Mouse (Mus musculus): ENCODE data around the gene Prom1. TPM values are rescaled to one million over a fixed set of nuclear protein-coding genes. Genes with fewer than 3 reads are reported as not detected.
A peak's percentile ranks its signal among the peaks of the same experiment; 100 is the strongest.

Prom1 gene
- polyA plus RNA-seq, 1 experiment from 2014 or later: 52.7 TPM

DNA sequence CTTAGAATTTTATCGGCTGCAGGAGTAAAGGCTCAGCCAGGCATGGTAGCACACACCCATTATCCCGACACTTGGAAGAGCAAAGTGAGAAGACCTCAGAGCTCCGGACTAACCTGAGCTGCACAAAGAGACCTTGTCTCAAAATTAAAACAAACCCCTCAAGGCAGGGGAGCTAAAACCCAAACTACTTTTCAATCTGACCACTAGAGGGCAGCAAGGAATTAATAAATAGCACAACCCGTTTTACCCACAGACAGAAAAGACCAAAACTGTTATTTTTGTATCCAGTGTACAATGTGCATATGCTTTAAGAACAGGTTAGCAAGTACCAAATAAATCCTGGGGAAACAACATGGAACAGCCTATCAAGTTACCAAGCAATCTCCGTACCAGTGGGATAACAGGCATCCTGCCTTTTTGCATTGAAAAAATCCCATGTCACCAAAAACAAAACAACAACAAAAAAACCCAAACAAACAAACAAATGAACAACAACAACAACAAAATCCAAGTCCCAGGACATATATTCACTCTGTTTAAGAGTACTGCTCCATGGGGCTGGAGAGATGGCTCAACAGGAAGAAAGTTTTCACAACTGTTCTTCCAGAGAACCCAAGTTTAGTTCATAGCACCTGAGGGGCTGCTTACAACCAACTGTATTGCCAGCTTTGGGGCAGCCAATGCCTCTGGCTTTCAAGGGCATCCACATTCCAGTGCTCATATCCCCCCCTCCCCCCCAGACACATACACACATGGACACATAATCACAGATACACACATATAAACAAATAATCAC lies 53.1 kb downstream of the Prom1 start:
- Histone ChIP-seq H3K36me3 (ENCODE audit: control insufficient read depth, insufficient read depth, low read length) (no peaks in the 10 kb centered on the region), H3K4me3 (ENCODE audit: low read depth, low read length) (no peak overlapping the region), H3K27me3 (ENCODE audit: control insufficient read depth, insufficient read depth, low read length) (no peaks in the 10 kb centered on the region), H3K4me2 (replicated peaks; ENCODE audit: low read depth) (no peak overlapping the region), H3K9me3 (ENCODE audit: control insufficient read depth, low read length) (no peaks in the 10 kb centered on the region), H3K9ac (ENCODE audit: low read length) (no peak overlapping the region), H3K4me1 (replicated peaks; ENCODE audit: control insufficient read depth, insufficient read depth) (no peaks in the 10 kb centered on the region), H3K27ac (replicated peaks) (no peak overlapping the region)
- 34% methylated on average over 5 of the region's 5 CpGs for WGBS
- ATAC-seq (ENCODE audit: low FRiP score, low TSS enrichment) (0 out of 2 replicates have a peak, but pooled peaks have one; percentile 41), DNase-seq (ENCODE audit: low spot score) (no peak)
- TF ChIP-seq CTCF (IDR thresholded peaks at IDR 0.05; ENCODE audit: low read depth) (peak; percentile 85), EP300 (optimal IDR thresholded peaks at IDR 0.05) (no peak)

DNA sequence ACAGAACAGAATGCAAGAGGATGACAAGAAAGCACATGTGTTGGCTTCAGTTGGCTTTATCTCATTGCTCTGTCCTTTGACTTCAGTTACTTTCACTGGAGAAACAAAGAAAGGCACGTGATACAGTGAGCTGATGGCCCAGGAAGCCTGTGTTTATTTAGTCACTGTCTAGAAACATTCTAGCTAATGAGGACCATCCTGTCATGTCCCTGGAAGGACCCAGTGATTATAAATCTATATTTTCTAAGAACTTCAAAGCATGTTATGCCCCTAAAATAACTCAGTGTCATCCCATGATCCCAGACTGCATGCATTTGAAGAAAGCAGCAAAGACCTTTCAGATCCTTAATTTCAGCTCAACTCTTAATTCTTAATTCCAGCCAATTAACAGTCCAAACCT lies 60.1 kb downstream of the Prom1 start:
- H3K9me3 ChIP-seq (ENCODE audit: control insufficient read depth, low read length): no peaks in the 10 kb centered on the region
- H3K36me3 ChIP-seq (ENCODE audit: control insufficient read depth, insufficient read depth, low read length): no peaks in the 10 kb centered on the region
- no peaks in the 10 kb centered on the region for H3K4me1 ChIP-seq (replicated peaks; ENCODE audit: control insufficient read depth, insufficient read depth)
- 17% methylated on average over 1 of the region's 1 CpGs for WGBS
- TF ChIP-seq EP300 (optimal IDR thresholded peaks at IDR 0.05) (no peak), CTCF (IDR thresholded peaks at IDR 0.05; ENCODE audit: low read depth) (no peak)
- no peak overlapping the region for H3K9ac ChIP-seq (ENCODE audit: low read length)
- H3K27me3 ChIP-seq (ENCODE audit: control insufficient read depth, insufficient read depth, low read length): no peaks in the 10 kb centered on the region
- DNase-seq (ENCODE audit: low spot score) (no peak), ATAC-seq (ENCODE audit: low FRiP score, low TSS enrichment) (no peak)
- no peak overlapping the region for H3K4me3 ChIP-seq (ENCODE audit: low read depth, low read length)
- H3K4me2 ChIP-seq (replicated peaks; ENCODE audit: low read depth): no peak overlapping the region
- no peak overlapping the region for H3K27ac ChIP-seq (replicated peaks)

DNA sequence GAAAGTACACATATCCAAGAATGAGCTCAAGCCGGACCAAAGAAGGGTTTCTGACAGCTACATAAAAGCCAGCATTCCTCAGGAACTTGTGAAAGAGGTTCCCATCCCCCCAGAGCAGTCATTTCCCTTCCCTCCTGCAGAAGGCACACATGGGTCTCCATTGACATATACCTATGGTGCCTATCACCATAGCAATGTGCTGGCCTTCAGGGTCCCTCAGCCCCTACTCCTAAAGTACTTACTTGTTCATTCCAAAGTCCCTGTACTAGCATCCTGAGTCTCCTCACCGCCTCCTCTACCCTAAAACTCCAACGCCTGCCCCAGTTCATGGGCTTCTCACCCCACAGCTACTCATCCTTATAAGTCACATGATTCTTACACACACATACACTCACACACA lies 60.8 kb downstream of the Prom1 start:
- Histone ChIP-seq H3K27me3 (ENCODE audit: control insufficient read depth, insufficient read depth, low read length) (no peaks in the 10 kb centered on the region), H3K4me2 (replicated peaks; ENCODE audit: low read depth) (no peak overlapping the region), H3K4me3 (ENCODE audit: low read depth, low read length) (no peak overlapping the region), H3K9me3 (ENCODE audit: control insufficient read depth, low read length) (no peaks in the 10 kb centered on the region), H3K36me3 (ENCODE audit: control insufficient read depth, insufficient read depth, low read length) (no peaks in the 10 kb centered on the region), H3K27ac (replicated peaks) (no peak overlapping the region), H3K4me1 (replicated peaks; ENCODE audit: control insufficient read depth, insufficient read depth) (no peaks in the 10 kb centered on the region), H3K9ac (ENCODE audit: low read length) (no peak overlapping the region)
- TF ChIP-seq CTCF (IDR thresholded peaks at IDR 0.05; ENCODE audit: low read depth) (no peak), EP300 (optimal IDR thresholded peaks at IDR 0.05) (no peak)
- DNase-seq (ENCODE audit: low spot score) (no peak), ATAC-seq (ENCODE audit: low FRiP score, low TSS enrichment) (no peak)
- WGBS: 86% methylated on average over 3 of the region's 3 CpGs

DNA sequence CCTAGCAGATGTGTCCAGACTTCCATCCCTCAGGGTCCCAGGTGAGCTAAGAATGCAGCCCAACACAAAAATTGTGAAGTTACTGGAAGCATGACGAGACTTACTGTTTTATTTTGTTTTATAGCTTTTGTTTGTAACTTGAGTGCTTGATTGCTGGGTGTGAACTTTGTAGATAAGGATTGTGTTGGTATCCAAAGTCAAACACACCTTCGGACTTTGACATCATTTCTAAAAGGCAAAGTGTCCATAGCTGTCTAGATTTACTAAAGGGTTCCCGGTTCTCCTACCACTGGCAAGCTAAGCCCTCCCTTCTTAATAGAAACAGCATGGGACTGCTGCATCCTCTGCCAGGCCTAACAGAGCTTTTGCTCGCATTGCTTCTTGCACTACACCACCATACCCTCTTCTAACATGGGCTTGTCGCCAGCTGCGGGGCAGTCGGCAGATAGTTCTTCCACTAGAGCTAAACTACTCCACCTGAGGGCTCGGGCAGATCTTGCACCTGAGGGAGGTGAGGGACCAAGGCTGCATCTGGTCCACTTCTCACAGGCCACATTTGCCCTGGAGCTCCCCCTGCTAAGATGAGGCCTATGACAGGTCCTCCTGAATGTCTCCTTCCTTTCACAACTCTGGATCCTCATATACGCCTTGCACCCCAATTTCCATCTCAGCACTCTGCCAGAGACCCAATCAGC lies 103.4 kb downstream of the Prom1 start:
- no peak overlapping the region for H3K9ac ChIP-seq (ENCODE audit: low read length)
- peak; percentile 71; the same call in 1 of the 2 replicates for ATAC-seq (ENCODE audit: low FRiP score, low TSS enrichment)
- DNase-seq (ENCODE audit: low spot score): peak; percentile 32
- 79% methylated on average over 9 of the region's 9 CpGs for WGBS
- TF ChIP-seq EP300 (optimal IDR thresholded peaks at IDR 0.05) (no peak), CTCF (IDR thresholded peaks at IDR 0.05; ENCODE audit: low read depth) (no peak)
- H3K36me3 ChIP-seq (ENCODE audit: control insufficient read depth, insufficient read depth, low read length): no peaks in the 10 kb centered on the region
- no peaks in the 10 kb centered on the region for H3K4me1 ChIP-seq (replicated peaks; ENCODE audit: control insufficient read depth, insufficient read depth)
- H3K27ac ChIP-seq (replicated peaks): no peak overlapping the region
- H3K9me3 ChIP-seq (ENCODE audit: control insufficient read depth, low read length): no peaks in the 10 kb centered on the region
- no peak overlapping the region for H3K4me2 ChIP-seq (replicated peaks; ENCODE audit: low read depth)
- H3K4me3 ChIP-seq (ENCODE audit: low read depth, low read length): no peak overlapping the region
- no peaks in the 10 kb centered on the region for H3K27me3 ChIP-seq (ENCODE audit: control insufficient read depth, insufficient read depth, low read length)

DNA sequence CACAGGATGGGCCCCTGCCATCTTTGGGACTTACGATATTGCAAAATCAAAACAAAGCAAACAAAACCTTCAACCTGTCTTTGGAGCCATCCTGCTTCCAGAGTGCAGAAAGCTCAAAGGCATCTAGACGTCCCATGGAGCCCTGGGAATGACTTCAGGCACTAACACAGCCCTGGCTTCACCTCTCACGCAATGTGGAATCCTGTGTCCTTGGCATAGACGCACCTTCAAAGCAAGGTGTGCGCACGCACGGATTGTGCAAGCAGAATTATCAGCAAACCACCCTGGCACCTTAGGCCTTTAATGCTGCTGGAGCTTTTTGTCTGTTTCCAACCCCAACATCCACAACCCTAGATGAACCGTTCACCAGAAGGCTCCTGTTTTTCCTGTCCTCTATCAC lies 104.2 kb downstream of the Prom1 start:
- H3K36me3 ChIP-seq (ENCODE audit: control insufficient read depth, insufficient read depth, low read length): no peaks in the 10 kb centered on the region
- ATAC-seq (ENCODE audit: low FRiP score, low TSS enrichment): no peak

DNA sequence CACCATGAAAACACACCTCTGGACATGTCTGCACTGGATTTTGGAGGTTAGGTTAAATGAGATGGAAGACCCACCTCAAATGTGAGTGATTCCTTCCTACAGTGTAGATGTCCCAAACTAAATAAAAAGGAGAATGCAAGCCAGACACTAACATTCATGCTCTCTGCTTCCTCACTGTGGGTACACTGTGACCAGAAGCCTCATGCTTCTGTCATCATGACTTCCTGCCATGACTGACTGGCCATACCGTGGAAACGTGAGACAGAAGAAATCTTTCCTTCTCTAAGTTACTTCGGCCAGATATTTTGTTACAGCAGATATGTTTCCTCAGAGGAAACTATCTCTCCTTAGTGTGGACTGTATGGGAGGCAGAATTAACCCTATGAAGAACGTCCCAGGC lies 105.7 kb downstream of the Prom1 start:
- ATAC-seq (ENCODE audit: low FRiP score, low TSS enrichment): no peak
- 75% methylated on average over 4 of the region's 4 CpGs for WGBS
- TF ChIP-seq CTCF (IDR thresholded peaks at IDR 0.05; ENCODE audit: low read depth) (no peak), EP300 (optimal IDR thresholded peaks at IDR 0.05) (no peak)

More for the DNA sequence above, 104.2 kb downstream of the Prom1 start:
- WGBS: 78% methylated on average over 8 of the region's 8 CpGs
- Histone ChIP-seq H3K4me1 (replicated peaks; ENCODE audit: control insufficient read depth, insufficient read depth) (no peaks in the 10 kb centered on the region), H3K27me3 (ENCODE audit: control insufficient read depth, insufficient read depth, low read length) (no peaks in the 10 kb centered on the region), H3K4me2 (replicated peaks; ENCODE audit: low read depth) (no peak overlapping the region), H3K9ac (ENCODE audit: low read length) (no peak overlapping the region), H3K27ac (replicated peaks) (no peak overlapping the region), H3K4me3 (ENCODE audit: low read depth, low read length) (no peak overlapping the region), H3K9me3 (ENCODE audit: control insufficient read depth, low read length) (no peaks in the 10 kb centered on the region)
- TF ChIP-seq EP300 (optimal IDR thresholded peaks at IDR 0.05) (no peak), CTCF (IDR thresholded peaks at IDR 0.05; ENCODE audit: low read depth) (no peak)
- peak; percentile 37 for DNase-seq (ENCODE audit: low spot score)

More for the DNA sequence above, 105.7 kb downstream of the Prom1 start:
- Histone ChIP-seq H3K27me3 (ENCODE audit: control insufficient read depth, insufficient read depth, low read length) (no peaks in the 10 kb centered on the region), H3K9me3 (ENCODE audit: control insufficient read depth, low read length) (no peaks in the 10 kb centered on the region), H3K4me3 (ENCODE audit: low read depth, low read length) (no peak overlapping the region), H3K4me2 (replicated peaks; ENCODE audit: low read depth) (no peak overlapping the region), H3K27ac (replicated peaks) (no peak overlapping the region), H3K4me1 (replicated peaks; ENCODE audit: control insufficient read depth, insufficient read depth) (no peaks in the 10 kb centered on the region), H3K36me3 (ENCODE audit: control insufficient read depth, insufficient read depth, low read length) (no peaks in the 10 kb centered on the region), H3K9ac (ENCODE audit: low read length) (no peak overlapping the region)
- no peak for DNase-seq (ENCODE audit: low spot score)

Data from stomach, postnatal 0 days (tissue).